Mouse (Mus musculus): Measurements from ENCODE around the gene Rundc3a.
A peak's percentile ranks its signal among the peaks of the same experiment; 100 is the strongest.
"Not testable (repeated sequence)": the region's sequence is repeated elsewhere in the genome, so short reads cannot be mapped to it uniquely, and the experiment has no call there.

Gene Rundc3a

DNA sequence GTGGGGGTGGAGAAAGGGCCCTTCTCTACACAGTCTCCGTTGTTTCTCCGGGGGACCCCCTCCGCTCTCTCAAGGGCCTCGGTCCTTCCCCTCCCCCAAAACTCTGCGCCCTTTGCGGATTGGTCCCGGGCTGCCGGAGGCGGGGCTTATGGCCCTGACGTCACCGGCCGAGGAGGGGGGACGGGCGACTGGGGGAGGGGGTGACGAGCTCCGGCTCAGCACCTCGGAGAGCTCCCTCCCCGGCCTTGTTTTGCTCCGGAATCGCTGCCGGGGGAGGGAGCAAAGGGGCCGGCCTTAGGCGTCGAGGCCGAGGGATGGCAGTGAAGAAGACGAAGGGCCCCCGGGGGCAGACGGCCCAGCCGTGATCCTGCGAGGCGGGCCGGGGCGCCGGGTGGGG lies at the start of gene Rundc3a:
Rundc3a (plus strand) TSS at position 166 of the 397 bp plus-strand sequence.
- peak; percentile 85 for DNase-seq (ENCODE audit: low read depth, low spot score)

DNA sequence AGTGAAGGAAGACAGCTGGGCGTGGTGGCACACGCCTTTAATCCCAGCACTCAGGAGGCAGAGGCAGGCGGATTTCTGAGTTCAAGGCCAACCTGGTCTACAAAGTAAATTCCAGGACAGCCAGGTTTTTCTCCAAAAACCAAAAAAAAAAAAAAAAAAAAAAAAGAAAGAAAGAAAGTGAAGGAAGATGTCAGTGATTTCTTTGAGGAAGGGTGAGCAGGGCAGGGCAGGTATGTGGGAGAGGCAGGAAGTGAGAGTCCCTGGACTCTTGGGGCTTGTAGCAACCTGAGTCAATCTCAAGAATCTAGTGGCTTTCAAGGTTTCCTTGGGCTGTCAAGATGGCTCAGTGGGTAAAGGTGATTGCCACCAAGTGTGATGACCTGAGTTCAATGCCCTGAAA lies 48.7 kb upstream of the Rundc3a start:
- DNase-seq (ENCODE audit: low read depth, low spot score): no peak

DNA sequence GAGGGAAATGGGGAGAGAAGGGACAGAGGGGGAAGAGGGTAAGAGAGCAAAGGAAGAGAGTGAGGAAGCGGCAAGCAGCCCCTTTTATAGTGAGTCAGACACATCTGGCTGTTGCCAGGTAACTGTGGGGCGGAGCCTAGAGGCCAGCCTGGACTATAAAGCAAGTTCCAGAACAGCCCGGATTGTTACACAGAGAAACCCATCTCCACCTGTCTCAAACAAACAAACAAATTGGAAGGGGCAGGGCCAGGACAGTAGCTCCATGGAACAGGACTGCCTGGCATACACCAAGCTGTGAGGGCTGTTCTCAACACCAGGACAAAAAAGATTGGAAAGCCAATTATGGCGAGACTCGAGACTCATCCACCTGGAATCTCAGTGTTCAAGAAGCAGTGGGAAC lies 46.3 kb upstream of the Rundc3a start:
- DNase-seq (ENCODE audit: low read depth, low spot score): no peak

DNA sequence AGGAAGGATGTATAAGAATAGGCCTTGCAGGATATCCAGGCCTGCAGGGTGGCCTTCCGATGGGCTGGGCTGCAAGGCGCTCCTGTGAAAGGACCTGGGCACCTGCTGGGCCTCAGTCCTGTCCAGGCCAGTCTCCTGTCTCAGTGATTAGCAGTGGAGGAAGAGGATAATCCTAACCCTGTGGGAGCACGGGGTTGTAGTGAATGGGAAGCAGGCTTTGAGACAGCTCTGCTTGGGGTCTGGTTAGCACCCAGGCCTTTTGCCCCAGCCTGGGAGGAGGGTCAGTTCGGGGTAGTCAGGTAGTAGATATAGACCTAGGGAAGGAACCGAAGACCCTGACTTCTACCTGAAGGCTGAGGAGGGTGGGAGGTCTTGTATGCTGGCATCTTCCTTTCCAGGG lies 45.5 kb upstream of the Rundc3a start:
- no peak for DNase-seq (ENCODE audit: low read depth, low spot score)

DNA sequence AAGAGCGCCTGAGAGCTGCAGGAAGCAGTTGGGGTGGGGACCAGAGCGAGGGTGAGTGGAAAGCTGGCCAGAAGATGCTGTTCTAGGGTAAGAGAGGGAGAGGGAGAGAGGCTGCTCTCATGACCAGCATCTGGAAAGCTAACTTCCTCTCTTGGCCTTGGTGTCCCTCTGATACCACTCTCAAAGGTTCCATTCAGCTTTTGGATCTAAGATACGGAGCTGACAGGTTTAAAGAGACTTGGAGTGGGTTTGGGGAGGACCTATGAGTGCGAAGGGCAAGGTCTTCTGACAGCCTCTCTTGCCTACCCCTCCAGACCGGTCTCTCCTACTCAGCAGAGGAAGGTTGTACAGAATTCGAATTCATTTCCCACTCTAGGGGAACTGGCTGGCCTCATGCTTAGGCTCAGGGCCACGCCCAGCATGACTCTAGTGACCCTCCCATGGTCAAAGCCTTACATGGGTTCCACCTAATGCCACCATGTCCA lies 45.1 kb upstream of the Rundc3a start:
- no peak for DNase-seq (ENCODE audit: low read depth, low spot score)

DNA sequence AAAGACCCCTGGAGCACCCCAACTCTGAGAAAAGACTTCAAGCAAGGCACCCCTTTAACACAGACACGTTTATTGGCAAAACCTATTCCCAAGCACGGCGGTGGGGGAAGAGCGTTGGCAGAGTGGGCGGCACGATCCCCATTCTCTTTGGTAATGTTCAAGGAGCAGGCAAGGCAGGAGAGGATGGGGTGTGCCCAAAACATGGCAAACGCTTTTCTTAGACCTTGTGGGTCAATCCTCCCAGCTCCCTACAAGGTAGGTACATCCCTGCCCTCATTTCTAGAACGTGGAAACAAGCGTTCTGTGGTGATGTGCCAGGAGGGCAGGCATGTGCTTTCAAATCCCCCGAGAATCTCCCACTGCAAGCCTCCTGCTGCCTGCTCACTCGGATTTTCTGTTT lies 44.4 kb upstream of the Rundc3a start:
- DNase-seq (ENCODE audit: low read depth, low spot score): no peak

DNA sequence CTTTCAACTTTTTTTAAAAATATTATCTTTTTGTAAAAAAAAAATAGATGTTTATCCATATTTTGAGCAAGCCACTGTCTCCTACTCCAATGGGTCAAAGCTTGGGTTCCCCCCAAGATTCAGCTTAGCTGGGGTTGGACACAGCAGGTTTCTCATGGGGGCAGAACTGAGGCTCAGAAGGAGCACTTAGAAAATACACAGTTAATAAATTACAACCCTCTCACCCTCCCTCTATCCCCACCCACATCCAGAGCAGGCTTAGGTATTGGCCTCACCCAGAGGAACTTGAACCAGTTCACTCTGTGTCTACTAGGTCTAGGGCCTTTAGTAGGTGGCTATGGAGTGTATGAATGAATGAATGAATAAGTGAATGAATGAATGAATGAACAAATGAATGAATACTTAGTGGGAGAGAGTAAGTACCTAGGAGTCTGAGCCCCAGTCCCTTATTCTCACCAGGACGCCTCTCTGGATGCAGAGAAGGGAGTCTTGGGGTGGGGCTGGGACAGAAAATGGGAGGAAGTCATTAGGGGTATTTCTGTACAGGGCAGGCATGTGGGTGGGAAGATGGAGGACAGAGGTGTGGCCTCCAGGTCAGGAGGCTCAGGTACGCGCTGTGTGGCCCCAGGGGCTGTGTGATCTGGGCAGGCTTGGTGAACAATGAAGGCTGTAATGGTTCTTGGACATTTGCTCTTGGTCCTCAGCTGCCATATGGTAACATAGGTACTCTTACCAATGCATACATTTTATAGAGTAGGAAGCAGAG lies 43.8 kb upstream of the Rundc3a start:
- no peak for DNase-seq (ENCODE audit: low read depth, low spot score)

DNA sequence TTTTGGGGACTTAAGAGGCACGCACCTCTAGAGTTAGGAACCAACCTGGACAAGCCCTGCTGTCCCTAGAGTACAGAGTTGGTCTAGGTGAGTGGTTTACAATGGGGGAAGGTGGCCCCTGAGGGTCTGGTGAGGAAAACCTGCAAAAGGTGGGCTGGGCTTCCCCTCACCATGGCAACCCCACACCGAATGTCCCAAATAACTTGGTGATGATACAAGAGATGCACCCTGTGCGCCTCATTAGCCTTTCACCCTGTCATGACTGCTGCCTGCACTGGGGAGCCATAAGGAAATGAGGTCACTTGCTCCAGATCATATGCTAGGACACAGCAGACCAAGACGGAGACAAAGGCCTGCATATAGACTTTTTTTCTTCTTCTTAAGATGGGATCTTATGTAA lies 42.8 kb upstream of the Rundc3a start:
- no peak for DNase-seq (ENCODE audit: low read depth, low spot score)

DNA sequence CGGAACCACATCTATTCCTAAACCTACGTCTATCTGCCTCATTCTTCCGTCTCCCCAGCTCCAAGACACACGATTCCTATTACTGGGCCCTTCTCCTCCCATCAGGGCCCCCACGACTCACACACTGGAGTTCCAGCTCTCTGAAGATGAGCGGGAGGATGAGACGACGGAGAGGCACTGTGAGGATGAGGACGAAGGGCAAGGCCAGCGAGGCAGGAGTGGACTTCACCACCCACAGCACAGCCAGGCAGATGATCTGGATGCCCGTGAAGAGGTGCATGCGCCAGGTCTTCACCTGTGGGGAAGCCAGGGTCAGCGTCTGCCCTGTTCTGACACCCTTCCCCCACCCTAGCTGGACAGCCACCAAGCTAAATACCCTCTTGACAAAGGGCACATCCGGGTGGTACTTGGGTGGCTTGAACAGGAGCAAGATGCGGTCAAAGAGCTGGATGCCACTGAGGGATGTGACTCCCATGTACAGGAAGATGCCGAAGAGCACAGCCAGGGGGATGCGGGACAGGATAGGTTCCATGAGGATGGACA lies 42.2 kb upstream of the Rundc3a start:
- no peak for DNase-seq (ENCODE audit: low read depth, low spot score)

DNA sequence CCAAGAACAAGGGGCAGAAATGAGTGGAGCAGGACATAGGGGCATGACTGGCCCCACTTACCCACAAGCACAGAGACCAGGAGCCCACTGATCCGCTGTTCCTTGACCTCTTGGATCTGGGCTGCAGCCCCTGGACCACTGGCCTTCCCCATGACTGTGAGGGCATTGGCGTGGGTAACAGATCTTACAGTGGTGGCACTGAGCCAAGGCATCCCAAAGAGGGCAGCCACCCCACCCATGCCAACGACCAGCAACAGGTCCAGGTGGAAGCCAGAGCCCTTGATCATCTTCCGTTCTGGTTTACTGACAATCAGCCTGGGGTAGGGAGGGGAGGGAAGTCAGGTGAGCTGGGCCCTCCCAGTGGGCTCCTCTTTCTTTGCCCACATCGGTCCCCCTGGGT lies 40.8 kb upstream of the Rundc3a start:
- DNase-seq (ENCODE audit: low read depth, low spot score): no peak

DNA sequence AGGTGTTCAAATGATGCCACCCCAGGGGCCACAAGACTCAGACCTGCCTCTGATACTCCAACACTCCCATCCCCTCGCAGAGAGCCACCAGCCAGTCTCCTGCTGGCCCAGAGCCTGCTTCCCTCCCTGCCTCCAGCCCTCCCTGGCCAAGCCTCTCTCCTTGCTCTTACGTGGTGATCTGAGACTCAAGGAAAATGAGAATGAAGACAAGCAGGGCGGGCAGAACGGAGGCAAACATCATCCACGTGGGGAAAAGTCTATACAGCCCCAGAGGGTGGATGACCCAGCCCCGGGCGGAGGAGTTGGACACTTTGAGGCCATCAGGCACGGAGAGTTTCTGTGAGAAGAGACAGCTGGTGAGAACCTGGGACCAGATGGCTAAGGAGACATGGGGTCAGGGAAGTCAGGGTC lies 40.2 kb upstream of the Rundc3a start:
- DNase-seq (ENCODE audit: low read depth, low spot score): no peak

DNA sequence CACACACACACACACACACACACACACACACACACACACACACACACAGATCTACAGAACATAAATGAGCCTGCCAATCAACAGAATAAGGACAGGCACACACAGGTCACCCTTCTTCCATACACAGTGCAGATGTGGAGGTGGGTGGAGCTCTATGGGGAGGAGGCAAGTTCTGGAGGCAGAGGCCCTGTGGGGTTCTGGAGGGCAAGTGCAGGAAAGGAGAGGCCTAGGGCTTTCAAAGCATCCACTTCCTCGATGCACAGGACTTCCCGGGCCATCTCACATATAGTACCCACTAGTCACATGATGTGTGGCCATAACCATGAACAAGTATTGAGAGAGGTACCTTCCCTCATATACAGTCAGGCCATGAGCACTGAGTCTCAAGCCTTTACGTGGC lies 37.7 kb upstream of the Rundc3a start:
- DNase-seq (ENCODE audit: low read depth, low spot score): no peak

DNA sequence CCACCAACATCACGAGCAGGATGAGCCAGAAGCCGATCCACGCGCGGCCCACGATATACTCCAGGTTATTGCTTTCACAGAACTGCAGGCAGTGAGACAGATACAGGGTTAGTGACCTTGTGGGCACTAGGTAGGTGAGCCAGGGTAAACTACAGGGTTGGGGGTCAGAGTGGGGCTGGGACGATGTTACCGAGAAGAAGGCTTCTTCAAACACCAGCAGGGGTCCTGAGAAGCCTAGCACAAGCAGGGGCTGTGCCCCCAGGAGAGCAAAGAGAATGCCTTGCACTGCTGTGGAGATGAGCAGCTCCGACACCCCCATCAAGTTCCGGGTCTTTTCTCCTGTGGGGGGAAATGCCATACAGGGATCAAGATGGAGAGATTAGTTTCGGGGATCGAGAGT lies 37.0 kb upstream of the Rundc3a start:
- DNase-seq (ENCODE audit: low read depth, low spot score): no peak

DNA sequence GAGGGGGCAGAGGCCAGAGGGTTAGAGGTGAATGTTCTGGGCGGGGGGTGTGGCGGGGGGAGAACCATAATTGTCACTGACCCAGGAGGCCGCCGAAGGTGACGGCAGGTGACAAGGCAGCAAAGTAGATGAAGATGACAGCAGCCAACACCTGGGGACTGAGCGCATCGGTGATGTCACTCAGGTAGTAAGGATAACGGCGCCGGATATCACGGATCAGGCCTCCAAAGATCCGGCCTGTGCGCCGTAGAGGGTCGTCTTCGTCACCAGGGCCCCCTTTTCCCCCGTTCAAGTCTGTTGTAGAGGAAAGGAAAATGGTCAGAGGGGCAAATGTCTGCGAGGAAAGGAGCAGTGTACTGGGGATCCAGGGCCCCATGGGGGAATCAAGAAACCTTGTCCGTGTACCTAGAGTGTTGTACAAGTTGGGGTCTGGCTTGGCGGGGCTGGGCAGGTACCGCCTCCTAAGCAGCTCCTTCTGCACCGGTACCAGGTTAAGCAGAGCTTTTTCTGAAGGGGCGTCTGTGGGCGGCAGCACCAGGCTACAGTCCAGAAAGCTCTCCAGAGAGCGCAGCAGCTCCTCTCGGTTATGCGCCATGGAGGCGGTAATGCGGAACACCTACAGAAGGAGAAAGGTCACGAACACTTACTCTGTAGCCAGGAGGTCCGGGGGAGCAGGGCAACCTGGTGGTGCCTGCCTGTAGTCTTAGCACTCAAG lies 36.4 kb upstream of the Rundc3a start:
- no peak for DNase-seq (ENCODE audit: low read depth, low spot score)

DNA sequence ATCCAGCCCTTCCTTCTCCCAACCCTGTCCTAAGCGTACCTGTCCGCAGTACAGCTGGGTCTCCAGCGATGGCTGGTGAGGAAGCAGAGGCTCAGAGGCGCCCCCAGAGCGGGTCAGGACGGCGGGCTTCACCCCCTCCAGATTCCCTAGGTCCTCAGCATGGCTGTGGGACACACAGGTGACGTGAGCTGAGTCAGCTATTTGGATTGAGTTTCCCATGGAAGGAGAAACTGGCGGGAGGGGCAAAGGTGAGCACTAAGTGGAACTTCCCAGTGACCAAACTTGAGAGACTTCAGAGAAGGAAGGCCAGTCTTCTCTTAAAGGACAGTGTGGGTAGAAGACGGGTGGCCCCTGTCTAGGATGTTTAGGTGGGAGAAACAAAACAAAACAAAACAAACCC lies 34.8 kb upstream of the Rundc3a start:
- DNase-seq (ENCODE audit: low read depth, low spot score): no peak

DNA sequence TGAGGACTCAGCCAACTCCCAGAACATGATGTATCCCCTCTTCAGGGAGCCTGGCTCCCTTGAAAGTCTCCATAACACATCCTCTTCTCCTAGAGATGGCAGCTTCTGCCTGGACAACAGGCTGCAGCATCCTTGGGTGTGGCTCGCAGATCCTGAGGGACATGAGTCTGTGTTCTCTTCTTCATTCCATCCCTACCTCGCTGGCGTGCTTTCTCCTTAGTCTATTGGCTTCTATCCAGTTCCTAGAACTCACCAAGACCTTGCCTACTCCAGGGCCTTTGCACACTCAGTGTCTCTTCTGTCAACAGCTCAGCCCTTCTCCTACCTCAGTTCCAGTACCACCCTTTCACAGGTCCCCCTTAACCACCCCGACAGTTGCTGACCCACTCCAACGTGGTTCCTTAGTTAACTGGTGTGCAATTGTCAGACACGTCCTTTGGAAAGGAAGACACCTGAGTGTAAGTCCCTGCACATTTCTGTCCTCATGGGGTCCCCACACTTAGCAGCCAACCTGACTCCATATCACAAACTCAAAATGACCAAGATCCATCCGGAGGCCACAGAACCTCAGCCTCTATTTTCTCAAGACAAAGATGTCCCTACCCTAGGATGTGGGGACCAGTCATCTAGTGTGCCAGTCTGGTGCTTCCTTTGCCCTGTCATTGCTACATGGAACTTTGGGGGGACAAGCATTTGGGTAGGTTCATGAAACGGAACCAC lies 31.3 kb upstream of the Rundc3a start:
- DNase-seq (ENCODE audit: low read depth, low spot score): no peak

DNA sequence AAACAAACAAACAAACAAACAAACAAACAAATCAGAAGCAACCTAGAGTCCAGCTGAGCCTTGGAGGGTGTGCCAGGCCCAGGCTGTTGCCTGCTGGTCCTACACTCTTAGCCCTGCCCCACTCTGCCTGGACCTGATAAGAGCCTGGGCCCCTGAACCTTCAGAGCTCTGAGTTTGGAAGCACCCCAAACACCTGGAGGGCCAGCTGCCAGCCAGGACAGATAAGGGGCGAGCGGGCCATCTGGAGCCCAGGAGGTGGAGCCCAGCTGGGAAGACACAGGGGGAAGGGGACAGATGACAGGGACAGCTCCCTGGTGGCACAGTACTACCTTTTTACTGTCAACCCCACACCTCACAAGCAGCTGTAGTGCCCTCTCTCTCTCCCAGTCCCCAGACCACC lies 29.6 kb upstream of the Rundc3a start:
- DNase-seq (ENCODE audit: low read depth, low spot score): no peak

DNA sequence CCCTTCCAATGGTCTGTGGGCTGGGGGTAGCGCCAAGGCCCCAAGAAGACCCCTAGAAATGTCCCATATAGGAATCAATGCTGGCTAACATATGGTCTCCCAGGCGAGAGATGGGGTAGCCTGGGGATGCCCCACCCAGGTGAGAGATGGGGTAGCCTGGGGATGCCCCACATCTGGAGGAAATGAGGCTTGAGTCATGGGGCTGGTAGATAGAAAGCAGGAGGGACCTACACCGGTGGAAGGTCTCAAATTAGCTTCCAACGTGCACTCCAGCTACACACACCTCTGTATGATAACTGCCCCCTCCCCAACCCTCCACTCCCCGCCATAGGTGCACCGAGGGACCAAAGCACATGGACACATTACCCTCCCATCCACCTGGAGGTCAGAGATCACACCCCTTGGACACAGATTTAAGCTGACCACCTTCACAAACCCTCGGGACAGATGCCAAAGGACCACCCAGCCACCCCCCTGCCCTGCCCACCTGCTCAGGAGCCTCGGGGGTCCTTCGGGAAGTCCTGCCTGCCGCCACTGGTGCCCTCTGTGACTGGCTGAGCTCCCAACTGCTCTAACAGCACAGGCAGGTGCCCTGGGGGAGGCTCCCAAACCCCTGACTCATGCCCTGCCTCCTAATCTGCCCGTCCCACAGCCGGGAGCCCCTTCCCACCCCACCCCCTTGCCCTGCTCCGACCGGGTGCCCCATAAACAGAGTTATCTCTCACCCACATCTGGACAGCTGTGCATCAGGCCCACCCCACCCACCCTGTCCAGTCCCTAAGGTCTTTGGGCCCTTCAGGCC lies 28.4 kb upstream of the Rundc3a start:
- peak; percentile 17 for DNase-seq (ENCODE audit: low read depth, low spot score)

DNA sequence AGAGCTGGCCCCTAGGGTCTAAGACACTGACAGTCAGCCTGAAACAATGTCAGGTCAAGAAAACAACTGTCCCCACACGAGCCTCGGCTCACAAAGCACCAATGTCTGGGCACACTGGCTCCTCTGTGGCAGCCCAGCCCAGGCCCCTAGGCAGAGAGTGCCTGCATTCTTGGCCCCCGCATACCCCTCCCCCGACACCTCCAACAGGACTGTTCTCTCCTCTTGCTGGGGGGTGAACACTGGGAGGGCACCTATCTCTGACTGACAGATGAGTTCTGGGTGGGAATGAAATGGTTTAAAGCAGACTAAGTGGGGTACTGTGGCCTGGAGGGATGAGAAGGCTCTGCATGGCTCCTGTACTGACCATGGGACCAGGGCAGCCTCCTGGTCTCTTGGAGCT lies 27.5 kb upstream of the Rundc3a start:
- no peak for DNase-seq (ENCODE audit: low read depth, low spot score)

DNA sequence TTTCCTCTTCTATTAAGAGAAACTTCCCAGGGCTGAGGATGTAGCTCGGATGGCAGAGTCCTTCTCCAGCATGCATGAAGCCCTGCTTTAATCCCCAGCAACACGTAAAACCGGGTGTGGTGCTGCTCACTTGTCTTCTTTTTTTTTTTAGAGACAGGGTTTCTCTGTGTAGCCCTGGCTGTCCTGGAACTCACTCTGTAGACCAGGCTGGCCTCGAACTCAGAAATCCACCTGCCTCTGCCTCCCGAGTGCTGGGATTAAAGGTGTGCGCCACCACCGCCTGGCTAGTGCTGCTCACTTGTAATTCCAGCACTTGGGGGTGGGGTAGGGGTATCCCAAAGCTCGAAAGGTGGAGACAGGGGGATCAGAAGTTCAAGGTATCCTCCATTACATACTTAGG lies 27.1 kb upstream of the Rundc3a start, which contains the start of gene Slc4a1:
Slc4a1 (minus strand) TSS at position 101 of the 400 bp plus-strand sequence.
- not testable (repeated sequence) for DNase-seq (ENCODE audit: low read depth, low spot score)

Measured in embryo, embryonic 11.5 days (tissue).